Comparison of ENCODE assay signal across 27 mouse cellular contexts in the genomic region with DNA sequence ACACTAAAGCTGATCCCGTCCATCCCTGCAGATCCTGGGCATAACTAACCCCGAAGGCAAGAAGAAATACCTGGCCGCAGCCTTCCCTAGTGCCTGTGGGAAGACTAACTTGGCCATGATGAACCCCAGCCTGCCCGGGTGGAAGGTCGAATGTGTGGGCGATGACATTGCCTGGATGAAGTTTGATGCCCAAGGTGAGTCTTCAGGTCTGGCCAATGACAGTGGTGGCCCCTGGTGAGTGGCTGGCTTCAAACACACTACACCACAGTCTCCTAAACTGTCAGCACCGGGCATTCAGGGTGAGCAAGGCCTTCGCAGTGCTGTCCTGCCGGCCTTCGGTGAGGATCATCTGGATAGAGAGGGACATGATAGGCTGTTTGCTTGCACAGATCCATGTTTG. TPM values are rescaled to one million over a fixed set of nuclear protein-coding genes. Genes with fewer than 3 reads are reported as not detected.
DNase-seq lines count a peak whose midpoint lies in the region; ATAC-seq and TF ChIP-seq lines count a peak whose summit lies in the region.
"Had no signal": no experiment of that assay in that cellular context is flagged by ENCODE, and none has a peak within 500 bp of the region (broad histone marks: within the 10 kb centered on the region; RNA-seq: fewer than 3 reads in every experiment).

No protein-coding gene starts in this region.

- 63% methylated on average over 10 of the region's 10 CpGs for WGBS in kidney, adult 2 months
- 92% methylated on average over 10 of the region's 10 CpGs for WGBS in kidney, embryonic 16.5 days
- WGBS in liver, adult 2 months, result 31% methylated on average over 10 of the region's 10 CpGs
- 88% methylated on average over 10 of the region's 10 CpGs for WGBS in liver, embryonic 11.5 days

- H3K27me3 ChIP-seq in kidney, adult 2 months (replicated peaks; ENCODE audit: control insufficient read depth, insufficient read depth, low read length), result no peaks in the 10 kb centered on the region
- no peaks in the 10 kb centered on the region for H3K27me3 ChIP-seq in kidney, embryonic 16.5 days (ENCODE audit: insufficient read depth, low read length)
- H3K27me3 ChIP-seq in liver, adult 2 months (ENCODE audit: control insufficient read depth, insufficient read depth, low read length), result no peaks in the 10 kb centered on the region
- H3K27me3 ChIP-seq in liver, embryonic 11.5 days (replicated peaks; ENCODE audit: control insufficient read depth, insufficient read depth, low read length), result no peaks in the 10 kb centered on the region
- H3K27me3 ChIP-seq: forebrain, embryonic 13.5 days; heart, embryonic 12.5 days; heart, embryonic 15.5 days had no signal

- H3K4me3 ChIP-seq in gastrocnemius, adult 2 months, result no peak overlapping the region
- peak overlapping the region; percentile 83 for H3K4me3 ChIP-seq in kidney, adult 2 months (ENCODE audit: insufficient read depth, low read depth, low read length)
- H3K4me3 ChIP-seq in kidney, embryonic 16.5 days (ENCODE audit: low read length), result no peak overlapping the region
- peak overlapping the region; percentile 60 for H3K4me3 ChIP-seq in liver, adult 2 months (ENCODE audit: insufficient read depth, low read depth, low read length)
- no peak overlapping the region for H3K4me3 ChIP-seq in liver, embryonic 11.5 days (ENCODE audit: low read depth, low read length)
- peak overlapping the region; percentile 66 for H3K4me3 ChIP-seq in brown adipose tissue, adult 24 weeks (ENCODE audit: insufficient read depth, low read depth, low read length)
- H3K4me3 ChIP-seq: forebrain, embryonic 10.5 days; forebrain, embryonic 13.5 days; heart, embryonic 12.5 days; heart, embryonic 15.5 days had no signal

- H3K4me2 ChIP-seq in kidney, embryonic 16.5 days (replicated peaks; ENCODE audit: low read depth, low read length), result no peak overlapping the region
- no peak overlapping the region for H3K4me2 ChIP-seq in liver, embryonic 11.5 days
- H3K4me2 ChIP-seq: forebrain, embryonic 13.5 days; heart, embryonic 12.5 days; heart, embryonic 15.5 days; hindbrain, embryonic 14.5 days had no signal

- no peak for TF ChIP-seq CTCF in gastrocnemius, adult 2 months (IDR thresholded peaks at IDR 0.05)
- TF ChIP-seq CTCF in kidney, adult 2 months (conservative IDR thresholded peaks at IDR 0.05; ENCODE audit: insufficient read depth, insufficient read length, low read depth, low read length), result no peak
- TF ChIP-seq CTCF in liver, adult 2 months (IDR thresholded peaks at IDR 0.05; ENCODE audit: low read depth, low read length), result peak; percentile 22; the same call in 1 of the 2 replicates

- peak; percentile 65 for TF ChIP-seq POLR2A in kidney, adult 2 months (IDR thresholded peaks at IDR 0.05; ENCODE audit: low read depth, low read length)
- peak; percentile 85; the same call in 1 of the 2 replicates for TF ChIP-seq POLR2A in liver, adult 2 months (IDR thresholded peaks at IDR 0.05; ENCODE audit: extremely low read depth, insufficient read depth, low read length)

- no peak for ATAC-seq in kidney, embryonic 16.5 days (ENCODE audit: low FRiP score, low TSS enrichment)
- no peak for ATAC-seq in liver, embryonic 11.5 days (replicated peaks; ENCODE audit: low FRiP score)
- ATAC-seq: activated CD4-positive, CD25-positive, alpha-beta regulatory T cell, adult 4 months; forebrain, embryonic 13.5 days; forebrain, embryonic 16.5 days had no signal

- intact Hi-C loops in gastrocnemius, adult 2 months (cut with DNase I), result no loop called here

- no peak overlapping the region for H3K27ac ChIP-seq in gastrocnemius, adult 2 months
- peak overlapping the region; percentile 96 for H3K27ac ChIP-seq in kidney, adult 2 months (ENCODE audit: insufficient read depth, low read depth, low read length)
- H3K27ac ChIP-seq in kidney, embryonic 16.5 days (ENCODE audit: low read length), result no peak overlapping the region
- H3K27ac ChIP-seq in liver, adult 2 months (replicated peaks; ENCODE audit: insufficient read depth, low read depth, low read length), result peak overlapping the region; percentile 54
- no peak overlapping the region for H3K27ac ChIP-seq in liver, embryonic 11.5 days (ENCODE audit: low read depth, low read length)
- H3K27ac ChIP-seq in brown adipose tissue, adult 24 weeks (replicated peaks; ENCODE audit: low read depth, low read length), result peak overlapping the region; percentile 89
- H3K27ac ChIP-seq: forebrain, embryonic 10.5 days; forebrain, embryonic 13.5 days; heart, embryonic 15.5 days; hindbrain, embryonic 14.5 days had no signal

- H3K9ac ChIP-seq in kidney, embryonic 16.5 days (replicated peaks; ENCODE audit: low read length), result no peak overlapping the region
- H3K9ac ChIP-seq in liver, adult 2 months (ENCODE audit: low read depth, low read length), result peak overlapping the region; percentile 73
- H3K9ac ChIP-seq in liver, embryonic 11.5 days (ENCODE audit: low read depth, low read length), result no peak overlapping the region
- H3K9ac ChIP-seq: forebrain, embryonic 13.5 days; heart, embryonic 12.5 days; heart, embryonic 15.5 days; hindbrain, embryonic 14.5 days had no signal

- peaks cover 28% of the 10 kb centered on the region for H3K36me3 ChIP-seq in kidney, adult 2 months (ENCODE audit: control insufficient read depth, insufficient read depth, low read length)
- H3K36me3 ChIP-seq in kidney, embryonic 16.5 days (ENCODE audit: insufficient read depth, low read length), result no peaks in the 10 kb centered on the region
- H3K36me3 ChIP-seq in liver, adult 2 months (ENCODE audit: control insufficient read depth, insufficient read depth, low read length), result peaks cover 32% of the 10 kb centered on the region
- no peaks in the 10 kb centered on the region for H3K36me3 ChIP-seq in liver, embryonic 11.5 days (ENCODE audit: control insufficient read depth, insufficient read depth, low read length)
- H3K36me3 ChIP-seq: forebrain, embryonic 10.5 days; heart, embryonic 12.5 days; heart, embryonic 15.5 days had no signal

- H3K9me3 ChIP-seq in kidney, embryonic 16.5 days (ENCODE audit: low read length), result no peaks in the 10 kb centered on the region
- no peaks in the 10 kb centered on the region for H3K9me3 ChIP-seq in liver, embryonic 11.5 days (ENCODE audit: control insufficient read depth, low read length)
- H3K9me3 ChIP-seq: forebrain, embryonic 10.5 days; forebrain, embryonic 13.5 days; heart, embryonic 12.5 days; heart, embryonic 15.5 days had no signal

- no peaks in the 10 kb centered on the region; the same call in 1 of the 2 replicates for H3K79me2 ChIP-seq in liver, adult 2 months (ENCODE audit: control insufficient read depth, insufficient read depth, low read length)

- peak; percentile 8 for DNase-seq in gastrocnemius, adult 2 months
- no peak for DNase-seq in gastrocnemius, postnatal 25 days
- peak; percentile 46 for DNase-seq in kidney, adult 2 months
- peak; percentile 62 for DNase-seq in liver, adult 2 months (ENCODE audit: extremely low read depth, low read depth, low spot score)
- no peak for DNase-seq in liver, embryonic 11.5 days (ENCODE audit: low spot score)
- no peak for DNase-seq in urinary bladder, postnatal 36 days (ENCODE audit: low spot score in 2 of 2)
- DNase-seq: adrenal gland, adult 8-10 months; adrenal gland, postnatal 25 days; cerebellum, adult 18-20 months; cerebellum, adult 9-10 months; cerebellum, postnatal 14 days; gastrocnemius, postnatal 14 days; heart, adult 18-20 months; heart, postnatal 10 days; heart, postnatal 36 days had no signal

- peaks cover 9% of the 10 kb centered on the region for H3K4me1 ChIP-seq in kidney, adult 2 months (ENCODE audit: control insufficient read depth, insufficient read depth, low read length)
- H3K4me1 ChIP-seq in kidney, embryonic 16.5 days (ENCODE audit: insufficient read depth, low read length), result peaks cover 49% of the 10 kb centered on the region
- H3K4me1 ChIP-seq in liver, adult 2 months (ENCODE audit: control insufficient read depth, insufficient read depth, low read length), result peaks cover 11% of the 10 kb centered on the region
- no peaks in the 10 kb centered on the region; the same call in 1 of the 2 replicates for H3K4me1 ChIP-seq in liver, embryonic 11.5 days (replicated peaks; ENCODE audit: control insufficient read depth, insufficient read depth, low read length)
- peaks cover 6% of the 10 kb centered on the region for H3K4me1 ChIP-seq in brown adipose tissue, adult 24 weeks (ENCODE audit: control insufficient read depth, insufficient read depth, insufficient read length, low read length)
- H3K4me1 ChIP-seq: forebrain, embryonic 13.5 days had no signal

RNA-seq across cellular contexts. Expression of gene Pck1, which starts 3.1 kb away (rescaled TPM):
- 1 to 10 TPM in 1 of 2 experiments, under 1 TPM in 1; 0.41 to 3.3 TPM for total RNA-seq in gastrocnemius, adult 2 months (2021)
- total RNA-seq in gastrocnemius, postnatal 25 days (2021), result 10 to 100 TPM in 1 of 2 experiments, 1 to 10 TPM in 1; 1.2 to 61.5 TPM
- 648 and 871 TPM in 2 replicates for polyA plus RNA-seq in kidney, adult 2 months (2012; rRNA removed)
- 35.4 and 38.4 TPM in 2 replicates for polyA plus RNA-seq in kidney, embryonic 16.5 days (2015; fragmentation: Nextera tagmentation; extraction: Ambion mirVana)
- total RNA-seq in liver, adult 2 months (2014; rRNA removed), result 2,468 and 2,488 TPM in 2 replicates
- 240 and 585 TPM in 2 replicates for polyA plus RNA-seq in liver, adult 2 months (2012; rRNA removed)
- 0.17 and 0.23 TPM in 2 replicates for polyA plus RNA-seq in liver, embryonic 11.5 days (2014; fragmentation: Nextera tagmentation; extraction: Ambion mirVana)
- 1,317 and 1,888 TPM in 2 replicates for polyA plus RNA-seq in brown adipose tissue, adult 24 weeks (2012; ENCODE audit: insufficient read depth, insufficient read length, missing spikeins)
- polyA plus RNA-seq: activated CD4-positive, CD25-positive, alpha-beta regulatory T cell, adult 4 months; brain, embryonic 14.5 days; embryonic facial prominence, embryonic 11.5 days; forebrain, embryonic 10.5 days; forebrain, embryonic 13.5 days; forebrain, embryonic 16.5 days; hindbrain, embryonic 11.5 days; hindbrain, embryonic 14.5 days had no signal

RNA-seq across cellular contexts. Expression of gene Ctcfl, which starts 36.6 kb away (rescaled TPM):
- under 1 TPM in 1 of 2 experiments, not detected in 1; 0.23 TPM for total RNA-seq in gastrocnemius, adult 2 months (2021)
- total RNA-seq in gastrocnemius, postnatal 25 days (2021), result not detected
- polyA plus RNA-seq in kidney, adult 2 months (2012; rRNA removed), result 0.03 TPM in 2 replicates
- 0.07 and 0.10 TPM in 2 replicates for polyA plus RNA-seq in kidney, embryonic 16.5 days (2015; fragmentation: Nextera tagmentation; extraction: Ambion mirVana)
- total RNA-seq in liver, adult 2 months (2014; rRNA removed), result 0.27 and 0.46 TPM in 2 replicates
- polyA plus RNA-seq in liver, adult 2 months (2012; rRNA removed), result 0.10 and 0.20 TPM in 2 replicates
- 0.07 TPM in 1 of 2 replicates, not detected in the other for polyA plus RNA-seq in liver, embryonic 11.5 days (2014; fragmentation: Nextera tagmentation; extraction: Ambion mirVana)
- 0.55 TPM in 1 of 2 replicates, not detected in the other for polyA plus RNA-seq in brown adipose tissue, adult 24 weeks (2012; ENCODE audit: insufficient read depth, insufficient read length, missing spikeins)
- total RNA-seq: gastrocnemius, postnatal 14 days had no signal
- polyA plus RNA-seq: brain, embryonic 14.5 days; embryonic facial prominence, embryonic 11.5 days; forebrain, embryonic 16.5 days had no signal

Comparison
In these comparisons a context has a peak if more than half of its experiments do, and no peak if none do; other contexts are left out.
1. DNase-seq: peak in gastrocnemius, adult 2 months (single experiment), kidney, adult 2 months (single experiment) and liver, adult 2 months (single experiment); none in gastrocnemius, postnatal 25 days (single experiment), liver, embryonic 11.5 days (single experiment) and urinary bladder, postnatal 36 days (0 of 2).
2. H3K27ac ChIP-seq: peak in kidney, adult 2 months (single experiment), liver, adult 2 months (single experiment) and brown adipose tissue, adult 24 weeks (single experiment); none in gastrocnemius, adult 2 months (single experiment), kidney, embryonic 16.5 days (single experiment) and liver, embryonic 11.5 days (single experiment).
3. H3K4me3 ChIP-seq: peak in kidney, adult 2 months (single experiment), liver, adult 2 months (single experiment) and brown adipose tissue, adult 24 weeks (single experiment); none in gastrocnemius, adult 2 months (single experiment), kidney, embryonic 16.5 days (single experiment) and liver, embryonic 11.5 days (single experiment).
4. RNA of gene Pck1, which starts 3.1 kb away (polyA plus RNA-seq): 1,317 to 1,888 TPM in brown adipose tissue, adult 24 weeks, 648 to 871 TPM in kidney, adult 2 months, 240 to 585 TPM in liver, adult 2 months and 35.4 to 38.4 TPM in kidney, embryonic 16.5 days; 0.17 to 0.23 TPM in liver, embryonic 11.5 days; every median in the first group is over 10 times any median in the second.